ENCODE assay signal across 13 mouse cellular contexts in genomic region chr3:60568801-60569568, GRCm38 (mm10).
DNase-seq lines count a peak whose midpoint lies in the region; ATAC-seq and TF ChIP-seq lines count a peak whose summit lies in the region.
"Had no signal": no experiment of that assay in that cellular context is flagged by ENCODE, and none has a peak within 500 bp of the region (broad histone marks: within the 10 kb centered on the region; RNA-seq: fewer than 3 reads in every experiment).

No protein-coding gene starts in this region.

- no peaks in the 10 kb centered on the region for H3K36me3 ChIP-seq in forebrain, embryonic 16.5 days (ENCODE audit: control insufficient read depth, insufficient read depth)
- no peaks in the 10 kb centered on the region for H3K36me3 ChIP-seq in forebrain, postnatal 0 days (ENCODE audit: insufficient read depth)
- H3K36me3 ChIP-seq in kidney, embryonic 16.5 days (ENCODE audit: insufficient read depth, low read length) = 0 out of 2 replicates have a peak, but pooled peaks cover 2% of the 10 kb centered on the region
- peaks cover 2% of the 10 kb centered on the region for H3K36me3 ChIP-seq in liver, embryonic 14.5 days (replicated peaks; ENCODE audit: control insufficient read depth, insufficient read depth, low read depth)
- H3K36me3 ChIP-seq: embryonic facial prominence, embryonic 13.5 days; midbrain, embryonic 15.5 days had no signal

- WGBS in forebrain, embryonic 16.5 days = 38% methylated on average over 6 of the region's 6 CpGs
- WGBS in forebrain, postnatal 0 days = 40% methylated on average over 6 of the region's 6 CpGs
- WGBS in kidney, embryonic 16.5 days = 58% methylated on average over 6 of the region's 6 CpGs
- WGBS in liver, embryonic 14.5 days (ENCODE audit: insufficient replicate concordance) = 59% methylated on average over 6 of the region's 6 CpGs

- H3K4me1 ChIP-seq in forebrain, embryonic 16.5 days (replicated peaks; ENCODE audit: control insufficient read depth, insufficient read depth, low read length) = peaks cover 20% of the 10 kb centered on the region
- peaks cover 12% of the 10 kb centered on the region for H3K4me1 ChIP-seq in forebrain, postnatal 0 days (ENCODE audit: insufficient read depth)
- H3K4me1 ChIP-seq in kidney, embryonic 16.5 days (ENCODE audit: insufficient read depth, low read length) = peaks cover 4% of the 10 kb centered on the region; the same call in 1 of the 2 replicates
- H3K4me1 ChIP-seq in liver, embryonic 14.5 days (replicated peaks; ENCODE audit: control insufficient read depth in 2 of 2, insufficient read depth in 2 of 2, low read length in 1 of 2) = peaks cover 32 to 33% of the 10 kb centered on the region in 2 experiments

- no peaks in the 10 kb centered on the region for H3K9me3 ChIP-seq in forebrain, embryonic 16.5 days (ENCODE audit: control insufficient read depth, low read length)
- H3K9me3 ChIP-seq in forebrain, postnatal 0 days (ENCODE audit: low read length) = no peaks in the 10 kb centered on the region
- no peaks in the 10 kb centered on the region for H3K9me3 ChIP-seq in kidney, embryonic 16.5 days (ENCODE audit: low read length)
- no peaks in the 10 kb centered on the region for H3K9me3 ChIP-seq in liver, embryonic 14.5 days (ENCODE audit: control insufficient read depth, low read length)
- H3K9me3 ChIP-seq: embryonic facial prominence, embryonic 13.5 days; midbrain, embryonic 15.5 days had no signal

- no peak for DNase-seq in forebrain, postnatal 0 days
- DNase-seq in kidney, postnatal 36 days = peak; percentile 33 to 44
- peak; percentile 43 for DNase-seq in NIH3T3 (ENCODE audit: low read depth)
- no peak for DNase-seq in liver, embryonic 14.5 days (ENCODE audit: low read depth in 3 of 3, low spot score in 3 of 3)
- DNase-seq in lung, postnatal 25 days (ENCODE audit: low spot score) = no peak
- no peak for DNase-seq in lung, postnatal 10 days
- DNase-seq: cerebellum, adult 9-11 months; heart, postnatal 14 days had no signal

- H3K27me3 ChIP-seq in forebrain, embryonic 16.5 days (replicated peaks; ENCODE audit: control insufficient read depth, insufficient read depth, low read length) = no peaks in the 10 kb centered on the region
- no peaks in the 10 kb centered on the region for H3K27me3 ChIP-seq in forebrain, postnatal 0 days (ENCODE audit: insufficient read depth, low read length)
- no peaks in the 10 kb centered on the region for H3K27me3 ChIP-seq in kidney, embryonic 16.5 days (ENCODE audit: insufficient read depth, low read length)
- no peaks in the 10 kb centered on the region for H3K27me3 ChIP-seq in liver, embryonic 14.5 days (ENCODE audit: control insufficient read depth, insufficient read depth, low read length)
- H3K27me3 ChIP-seq: embryonic facial prominence, embryonic 13.5 days; midbrain, embryonic 15.5 days had no signal

- no peak overlapping the region for H3K4me2 ChIP-seq in forebrain, embryonic 16.5 days (ENCODE audit: low read length)
- H3K4me2 ChIP-seq in forebrain, postnatal 0 days (ENCODE audit: low read depth) = no peak overlapping the region
- H3K4me2 ChIP-seq in kidney, embryonic 16.5 days (replicated peaks; ENCODE audit: low read depth, low read length) = no peak overlapping the region
- H3K4me2 ChIP-seq in liver, embryonic 14.5 days (ENCODE audit: low read depth) = no peak overlapping the region
- H3K4me2 ChIP-seq: embryonic facial prominence, embryonic 13.5 days; midbrain, embryonic 15.5 days had no signal

- no peak overlapping the region for H3K9ac ChIP-seq in forebrain, embryonic 16.5 days (replicated peaks; ENCODE audit: low read depth, low read length)
- no peak overlapping the region for H3K9ac ChIP-seq in forebrain, postnatal 0 days
- H3K9ac ChIP-seq in kidney, embryonic 16.5 days (replicated peaks; ENCODE audit: low read length) = no peak overlapping the region
- H3K9ac ChIP-seq in liver, embryonic 14.5 days (replicated peaks) = no peak overlapping the region
- H3K9ac ChIP-seq: embryonic facial prominence, embryonic 13.5 days; midbrain, embryonic 15.5 days had no signal

- no peak overlapping the region for H3K27ac ChIP-seq in forebrain, embryonic 16.5 days (ENCODE audit: low read length)
- H3K27ac ChIP-seq in forebrain, postnatal 0 days (ENCODE audit: low read depth, low read length) = no peak overlapping the region
- H3K27ac ChIP-seq in kidney, embryonic 16.5 days (ENCODE audit: low read length) = no peak overlapping the region
- H3K27ac ChIP-seq in liver, embryonic 14.5 days = peak overlapping the region; percentile 81
- H3K27ac ChIP-seq: embryonic facial prominence, embryonic 13.5 days; midbrain, embryonic 15.5 days had no signal

- no peak for TF ChIP-seq EP300 in liver, embryonic 14.5 days (IDR thresholded peaks at IDR 0.05; ENCODE audit: low read depth)

- 0 out of 2 replicates have a peak, but pooled peaks have one; percentile 32 for ATAC-seq in forebrain, embryonic 16.5 days
- ATAC-seq in forebrain, postnatal 0 days = no peak
- no peak for ATAC-seq in kidney, embryonic 16.5 days (ENCODE audit: low FRiP score, low TSS enrichment)
- ATAC-seq in liver, embryonic 14.5 days (ENCODE audit: insufficient read depth) = no peak
- ATAC-seq: lung, postnatal 0 days; midbrain, embryonic 15.5 days had no signal

- no peak overlapping the region for H3K4me3 ChIP-seq in forebrain, embryonic 16.5 days (replicated peaks; ENCODE audit: low read length)
- no peak overlapping the region for H3K4me3 ChIP-seq in forebrain, postnatal 0 days (ENCODE audit: low read depth, low read length)
- no peak overlapping the region for H3K4me3 ChIP-seq in kidney, embryonic 16.5 days (ENCODE audit: low read length)
- no peak overlapping the region for H3K4me3 ChIP-seq in liver, embryonic 14.5 days (ENCODE audit: insufficient read depth in 1 of 2, low read depth in 2 of 2, low read length in 2 of 2)
- H3K4me3 ChIP-seq: embryonic facial prominence, embryonic 13.5 days; midbrain, embryonic 15.5 days had no signal

- no peak for TF ChIP-seq CTCF in forebrain, postnatal 0 days (IDR thresholded peaks at IDR 0.05; ENCODE audit: low read depth)
- TF ChIP-seq CTCF in liver, embryonic 14.5 days (IDR thresholded peaks at IDR 0.05; ENCODE audit: low read depth) = no peak

Comparison
In these comparisons a context has a peak if more than half of its experiments do, and no peak if none do; other contexts are left out.
1. DNase-seq: peak in kidney, postnatal 36 days (2 of 2) and NIH3T3 (single experiment); none in forebrain, postnatal 0 days (single experiment), liver, embryonic 14.5 days (0 of 3), lung, postnatal 25 days (single experiment) and lung, postnatal 10 days (single experiment).